Mouse (Mus musculus): ENCODE measurements at regions not wholly inside any gene's neighbourhood (a gene's known extent, or its start where the extent isn't known, plus 50 kb on each side); places are given as distances from the start of the nearest gene placed in this dataset.

DNA sequence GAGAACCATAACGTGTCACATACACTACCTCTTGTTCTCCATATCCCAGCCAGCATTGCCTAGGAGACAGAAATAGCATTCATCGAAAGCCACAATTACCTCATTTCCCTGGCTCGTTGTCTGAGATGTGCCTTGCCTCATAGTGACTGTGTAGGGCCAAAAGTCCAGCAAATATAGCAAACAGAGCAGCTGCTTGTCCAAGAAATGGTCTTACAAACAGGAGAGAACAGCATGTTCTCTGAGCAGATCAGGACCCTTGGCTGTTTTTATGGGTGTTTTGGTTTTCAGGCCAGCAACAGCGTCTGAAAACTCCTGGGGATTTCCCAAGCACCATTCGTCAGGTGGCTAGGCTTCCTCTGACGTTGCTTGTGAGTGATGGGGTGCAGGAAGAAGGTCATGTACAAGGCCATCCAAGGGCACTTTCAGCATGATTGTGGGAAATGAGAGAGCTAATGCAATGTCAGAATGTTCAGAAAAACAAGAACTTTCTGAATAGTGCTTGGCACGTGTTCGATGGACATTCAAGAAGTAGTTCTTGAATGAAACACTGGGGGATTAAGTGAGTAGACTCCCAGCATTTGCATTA lies 528.9 kb upstream of the Pappa start:
- Histone ChIP-seq H3K4me1 (ENCODE audit: control insufficient read depth, insufficient read depth, low read length) (no peaks in the 10 kb centered on the region), H3K27ac (ENCODE audit: insufficient read depth, low read length) (no peak overlapping the region), H3K4me3 (ENCODE audit: insufficient read depth, low read length) (no peak overlapping the region)
- TF ChIP-seq POLR2A (IDR thresholded peaks at IDR 0.05; ENCODE audit: extremely low read depth, insufficient read depth, low read length) (no peak), CTCF (IDR thresholded peaks at IDR 0.05; ENCODE audit: extremely low read depth, insufficient read depth, low read length) (no peak)

GRCm38 (mm10) chr4:64598465-64598864 lies 525.5 kb upstream of the Pappa start:
- H3K4me1 ChIP-seq (ENCODE audit: control insufficient read depth, insufficient read depth, low read length) = no peaks in the 10 kb centered on the region
- H3K27ac ChIP-seq (ENCODE audit: insufficient read depth, low read length) = no peak overlapping the region
- no peak overlapping the region for H3K4me3 ChIP-seq (ENCODE audit: insufficient read depth, low read length)
- TF ChIP-seq POLR2A (IDR thresholded peaks at IDR 0.05; ENCODE audit: extremely low read depth, insufficient read depth, low read length) (no peak), CTCF (IDR thresholded peaks at IDR 0.05; ENCODE audit: extremely low read depth, insufficient read depth, low read length) (no peak)

- Histone ChIP-seq H3K27ac (ENCODE audit: insufficient read depth, low read length) (no peak overlapping the region), H3K4me1 (ENCODE audit: control insufficient read depth, insufficient read depth, low read length) (no peaks in the 10 kb centered on the region), H3K4me3 (ENCODE audit: insufficient read depth, low read length) (no peak overlapping the region)
- no peak for TF ChIP-seq POLR2A (IDR thresholded peaks at IDR 0.05; ENCODE audit: extremely low read depth, insufficient read depth, low read length)
- TF ChIP-seq CTCF (IDR thresholded peaks at IDR 0.05; ENCODE audit: extremely low read depth, insufficient read depth, low read length) = no peak
Observed at GRCm38 (mm10) chr4:64599222-64599621, 524.8 kb upstream of the Pappa start.

- Histone ChIP-seq H3K27ac (ENCODE audit: insufficient read depth, low read length) (no peak overlapping the region), H3K4me1 (ENCODE audit: control insufficient read depth, insufficient read depth, low read length) (no peaks in the 10 kb centered on the region)
- TF ChIP-seq POLR2A (IDR thresholded peaks at IDR 0.05; ENCODE audit: extremely low read depth, insufficient read depth, low read length) (no peak), CTCF (IDR thresholded peaks at IDR 0.05; ENCODE audit: extremely low read depth, insufficient read depth, low read length) (no peak)
Observed at GRCm38 (mm10) chr4:64622771-64623170, 501.2 kb upstream of the Pappa start.

GRCm38 (mm10) chr4:64632189-64632588 lies 491.8 kb upstream of the Pappa start:
- H3K4me3 ChIP-seq (ENCODE audit: insufficient read depth, low read length) = no peak overlapping the region
- H3K27ac ChIP-seq (ENCODE audit: insufficient read depth, low read length) = no peak overlapping the region
- no peaks in the 10 kb centered on the region for H3K4me1 ChIP-seq (ENCODE audit: control insufficient read depth, insufficient read depth, low read length)
- no peak for TF ChIP-seq CTCF (IDR thresholded peaks at IDR 0.05; ENCODE audit: extremely low read depth, insufficient read depth, low read length)
- TF ChIP-seq POLR2A (IDR thresholded peaks at IDR 0.05; ENCODE audit: extremely low read depth, insufficient read depth, low read length) = no peak

More at GRCm38 (mm10) chr4:64622771-64623170, 501.2 kb upstream of the Pappa start:
- H3K4me3 ChIP-seq (ENCODE audit: insufficient read depth, low read length) = no peak overlapping the region

DNA sequence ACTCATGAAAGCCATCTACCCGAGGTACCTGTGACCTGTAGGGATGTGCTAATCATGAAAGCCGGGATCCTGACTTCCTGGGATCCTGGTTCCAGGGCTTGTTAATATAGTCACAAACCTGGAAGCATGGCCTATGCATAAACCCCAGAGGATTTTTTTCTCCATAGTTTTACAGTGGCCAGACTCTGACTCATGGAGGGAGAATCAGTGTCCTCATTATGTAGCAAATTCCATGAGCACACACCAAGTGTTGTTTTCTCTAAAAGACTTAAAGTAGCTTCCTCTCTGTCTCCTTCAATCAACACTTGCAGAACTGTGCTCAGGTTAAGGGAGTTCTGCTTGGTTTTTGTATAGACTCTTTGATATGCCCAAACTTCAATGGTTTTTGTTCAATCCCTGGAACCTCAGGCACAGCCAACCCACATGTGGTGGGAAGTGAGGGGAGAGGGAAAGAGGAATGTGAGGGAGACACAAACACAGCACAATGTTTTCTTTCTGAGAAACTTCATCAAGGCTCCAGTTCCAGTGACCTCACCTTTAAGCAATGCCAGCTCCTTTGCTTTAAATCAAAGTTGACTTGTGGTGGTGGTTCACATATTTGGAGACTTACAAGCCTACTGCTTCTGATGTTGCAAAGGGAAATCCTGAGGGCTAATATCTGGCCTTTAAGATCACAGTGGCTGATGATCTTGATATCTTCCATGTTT lies 488.6 kb upstream of the Pappa start:
- Histone ChIP-seq H3K27ac (ENCODE audit: insufficient read depth, low read length) (no peak overlapping the region), H3K4me3 (ENCODE audit: insufficient read depth, low read length) (no peak overlapping the region), H3K4me1 (ENCODE audit: control insufficient read depth, insufficient read depth, low read length) (no peaks in the 10 kb centered on the region)
- TF ChIP-seq CTCF (IDR thresholded peaks at IDR 0.05; ENCODE audit: extremely low read depth, insufficient read depth, low read length) (no peak), POLR2A (IDR thresholded peaks at IDR 0.05; ENCODE audit: extremely low read depth, insufficient read depth, low read length) (no peak)

DNA sequence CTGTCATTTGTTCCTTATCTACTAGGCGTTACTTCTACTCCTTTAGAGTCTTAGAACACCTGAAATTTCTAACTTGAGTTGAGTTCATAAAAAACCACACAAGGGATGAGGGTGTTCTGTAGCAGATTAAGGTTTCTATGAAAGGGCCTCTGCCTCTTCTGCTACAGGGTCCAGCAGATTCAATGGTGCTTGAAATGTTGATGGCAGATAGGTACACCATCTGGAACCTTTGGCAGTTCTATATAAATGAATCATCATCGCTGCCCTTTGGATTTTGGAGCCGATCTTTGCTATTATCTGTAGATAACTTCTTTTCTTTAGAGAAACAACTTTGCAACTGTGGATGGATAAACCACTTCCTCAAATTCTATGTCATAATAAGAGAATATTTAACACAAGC lies 483.9 kb upstream of the Pappa start:
- Histone ChIP-seq H3K27ac (ENCODE audit: insufficient read depth, low read length) (no peak overlapping the region), H3K4me3 (ENCODE audit: insufficient read depth, low read length) (no peak overlapping the region), H3K4me1 (ENCODE audit: control insufficient read depth, insufficient read depth, low read length) (no peaks in the 10 kb centered on the region)
- TF ChIP-seq CTCF (IDR thresholded peaks at IDR 0.05; ENCODE audit: extremely low read depth, insufficient read depth, low read length) (no peak), POLR2A (IDR thresholded peaks at IDR 0.05; ENCODE audit: extremely low read depth, insufficient read depth, low read length) (no peak)

GRCm38 (mm10) chr4:64640976-64641375 lies 483.0 kb upstream of the Pappa start:
- Histone ChIP-seq H3K27ac (ENCODE audit: insufficient read depth, low read length) (no peak overlapping the region), H3K4me1 (ENCODE audit: control insufficient read depth, insufficient read depth, low read length) (no peaks in the 10 kb centered on the region), H3K4me3 (ENCODE audit: insufficient read depth, low read length) (no peak overlapping the region)
- TF ChIP-seq CTCF (IDR thresholded peaks at IDR 0.05; ENCODE audit: extremely low read depth, insufficient read depth, low read length) (no peak), POLR2A (IDR thresholded peaks at IDR 0.05; ENCODE audit: extremely low read depth, insufficient read depth, low read length) (no peak)

DNA sequence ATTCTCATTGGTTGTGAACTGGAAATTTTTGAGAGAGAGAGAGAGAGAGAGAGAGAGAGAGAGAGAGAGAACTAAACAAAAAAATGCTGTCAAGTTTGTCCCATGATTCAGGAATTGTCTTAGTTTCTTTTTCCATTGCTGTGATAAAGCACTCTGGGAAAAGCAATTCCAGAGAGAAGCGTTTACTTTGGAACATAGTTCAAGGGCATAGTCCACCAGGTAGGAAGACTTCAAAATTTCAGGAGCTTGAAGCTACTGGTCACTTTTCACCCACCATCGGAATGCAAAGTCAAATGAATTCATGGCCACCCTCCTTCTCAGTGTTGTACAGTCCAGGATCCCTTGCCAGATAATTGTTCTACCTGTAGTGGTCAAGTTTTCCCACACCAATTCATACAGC lies 478.8 kb upstream of the Pappa start:
- TF ChIP-seq CTCF (IDR thresholded peaks at IDR 0.05; ENCODE audit: extremely low read depth, insufficient read depth, low read length) = no peak
- Histone ChIP-seq H3K4me3 (ENCODE audit: insufficient read depth, low read length) (no peak overlapping the region), H3K27ac (ENCODE audit: insufficient read depth, low read length) (no peak overlapping the region), H3K4me1 (ENCODE audit: control insufficient read depth, insufficient read depth, low read length) (no peaks in the 10 kb centered on the region)

DNA sequence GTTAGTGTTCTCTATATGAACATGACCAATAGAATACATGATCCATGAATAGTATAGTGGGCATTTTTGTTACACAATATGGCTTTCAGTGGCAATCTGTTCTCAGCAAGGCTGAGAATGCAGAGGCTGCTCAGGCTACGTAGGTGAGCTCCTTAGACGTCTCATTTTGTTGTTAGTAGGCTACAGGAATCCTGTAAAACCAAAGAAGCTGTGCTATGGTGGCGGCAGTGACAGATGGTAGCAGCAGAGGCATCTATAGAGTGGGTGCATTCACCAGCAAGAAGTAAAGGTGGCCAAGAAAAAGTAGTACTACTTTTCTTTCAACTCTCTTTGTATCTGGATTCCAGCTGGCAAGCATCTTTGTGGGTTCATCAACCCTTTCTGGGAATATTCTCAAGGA lies 469.8 kb upstream of the Pappa start:
- H3K27ac ChIP-seq (ENCODE audit: insufficient read depth, low read length) = no peak overlapping the region
- no peak overlapping the region for H3K4me3 ChIP-seq (ENCODE audit: insufficient read depth, low read length)
- H3K4me1 ChIP-seq (ENCODE audit: control insufficient read depth, insufficient read depth, low read length) = no peaks in the 10 kb centered on the region
- TF ChIP-seq POLR2A (IDR thresholded peaks at IDR 0.05; ENCODE audit: extremely low read depth, insufficient read depth, low read length) (no peak), CTCF (IDR thresholded peaks at IDR 0.05; ENCODE audit: extremely low read depth, insufficient read depth, low read length) (no peak)
